Mouse (Mus musculus): Measurements from ENCODE around the gene Dhodh. TPM values are rescaled to one million over a fixed set of nuclear protein-coding genes. Genes with fewer than 3 reads are reported as not detected.

Dhodh gene
- total RNA-seq, 2 experiments from 2014 or later = 22.5 to 25.1 TPM

DNA sequence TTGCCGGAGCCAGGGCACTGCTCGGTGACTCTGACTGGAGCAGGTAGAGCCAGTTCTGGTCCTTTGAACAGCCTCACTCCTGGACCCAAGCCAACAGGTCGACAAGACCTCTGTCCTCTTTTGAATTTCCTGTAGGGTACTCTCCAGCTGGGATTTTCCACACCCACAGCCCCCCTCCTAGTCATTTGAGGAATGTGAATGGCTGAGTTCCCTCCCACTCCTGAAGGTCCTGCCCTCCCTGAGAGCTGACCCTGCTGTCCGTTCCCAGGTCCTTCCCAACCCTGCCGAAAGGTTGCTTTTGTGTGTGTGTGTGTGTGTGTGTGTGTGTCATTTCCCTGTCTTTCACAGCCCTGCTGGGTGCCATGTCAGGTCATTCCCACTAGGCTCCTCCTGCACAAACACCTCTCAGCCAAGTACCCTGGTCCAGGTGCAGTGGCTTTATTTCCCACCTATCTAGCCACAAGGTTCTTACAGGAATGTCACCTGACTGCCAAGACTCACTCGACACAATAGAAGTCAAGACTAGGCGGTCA, 21.4 kb downstream of the Dhodh start:
- DNase-seq (ENCODE audit: extremely low spot score in 1 of 2, low spot score in 1 of 2) = no peak

DNA sequence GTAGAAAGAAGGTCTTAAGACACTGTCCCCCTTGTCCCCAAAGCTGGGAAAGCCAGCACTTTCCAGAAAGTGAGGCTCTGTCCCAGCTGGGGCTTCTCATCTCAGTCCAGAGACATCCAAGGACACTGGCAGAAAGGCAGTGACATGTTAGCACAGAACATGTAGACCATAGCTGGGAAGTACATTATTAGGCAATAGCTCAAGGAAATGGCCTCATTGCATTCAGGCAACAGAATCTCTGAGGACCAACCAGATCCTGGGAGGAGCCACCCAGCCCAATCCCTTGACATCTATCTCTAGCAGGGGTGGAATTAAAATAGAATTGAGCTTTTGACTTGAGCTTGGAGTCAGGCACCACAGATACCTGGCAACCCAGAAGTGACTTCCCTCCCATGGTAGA, 22.8 kb downstream of the Dhodh start:
- DNase-seq (ENCODE audit: extremely low spot score in 1 of 2, low spot score in 1 of 2) = no peak

DNA sequence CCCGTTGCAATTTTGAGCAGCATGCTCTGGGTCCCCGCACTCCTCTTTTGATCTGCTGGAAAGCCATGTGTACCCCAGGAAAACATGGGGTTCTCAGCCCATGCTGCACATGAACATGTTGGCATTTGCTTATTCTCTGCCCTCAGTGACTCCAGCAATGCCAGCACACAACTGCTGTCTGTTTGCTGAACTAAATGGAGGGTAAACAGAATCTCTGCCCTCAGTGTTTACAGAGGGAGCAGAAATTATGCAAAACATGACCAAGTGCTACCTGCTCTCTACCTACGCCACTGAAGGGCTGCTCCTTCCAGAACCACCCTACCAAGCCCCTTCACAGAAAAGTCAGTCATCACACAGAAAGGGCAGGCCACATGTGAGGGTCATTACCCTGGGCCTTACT, 23.6 kb downstream of the Dhodh start:
- DNase-seq (ENCODE audit: extremely low spot score in 1 of 2, low spot score in 1 of 2) = no peak

- no peak for DNase-seq (ENCODE audit: extremely low spot score in 1 of 2, low spot score in 1 of 2)
Measured at GRCm38 (mm10) chr8:109584293-109584692, 24.2 kb downstream of the Dhodh start.

GRCm38 (mm10) chr8:109578900-109579301, 29.6 kb downstream of the Dhodh start, which contains the start of gene Hp:
Gene Hp (minus strand): TSS chr8:109579172.
- no peak for DNase-seq (ENCODE audit: extremely low spot score in 1 of 2, low spot score in 1 of 2)

DNA sequence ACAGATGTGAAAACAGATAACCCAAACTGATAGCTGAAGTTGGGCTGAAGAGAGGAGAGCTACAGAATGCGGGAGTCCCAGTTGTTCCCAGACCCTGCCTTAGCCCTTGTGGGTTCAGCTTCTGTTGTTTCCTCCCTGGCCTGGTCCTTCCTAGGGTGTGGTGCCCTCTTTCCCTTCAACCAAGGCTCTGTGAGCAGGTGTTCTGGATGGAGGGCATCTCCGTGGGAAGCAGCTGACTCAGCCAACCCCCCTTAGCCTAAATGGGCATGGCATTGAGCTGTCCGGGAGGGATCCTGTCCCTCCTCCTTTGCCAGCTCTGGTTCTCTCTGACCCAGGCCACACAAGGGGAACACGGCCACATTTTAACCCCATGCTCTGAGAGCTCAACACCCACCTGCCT, 32.2 kb downstream of the Dhodh start:
- DNase-seq (ENCODE audit: extremely low spot score in 1 of 2, low spot score in 1 of 2) = no peak

DNA sequence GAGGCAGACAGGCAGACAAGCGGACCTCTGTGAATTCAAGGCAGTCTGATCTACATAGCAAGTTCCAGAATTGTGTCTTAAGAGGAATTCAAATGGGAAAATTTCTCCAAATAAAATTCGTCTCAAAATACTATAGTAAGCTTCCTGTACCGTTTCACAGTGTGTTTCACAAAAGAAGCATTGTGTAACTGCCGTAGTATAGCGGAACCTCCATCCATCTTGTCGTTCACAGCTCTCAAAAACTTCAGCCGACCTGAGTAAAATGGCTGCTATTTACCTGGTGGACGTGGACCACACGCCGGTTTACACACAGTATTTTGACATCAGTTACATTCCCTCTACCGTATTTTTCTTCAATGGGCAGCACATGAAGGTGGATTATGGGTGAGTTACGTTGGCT, 37.3 kb downstream of the Dhodh start:
- DNase-seq (ENCODE audit: extremely low spot score in 1 of 2, low spot score in 1 of 2) = no peak

- DNase-seq (ENCODE audit: extremely low spot score in 1 of 2, low spot score in 1 of 2) = peak; percentile 94 to 97
Measured at GRCm38 (mm10) chr8:109565498-109566333, 42.8 kb downstream of the Dhodh start, which contains the start of the genes Dhx38 and Txnl4b. Gene Dhx38 (minus strand): TSS chr8:109565861. Gene Txnl4b (plus strand): TSS chr8:109565892.

DNA sequence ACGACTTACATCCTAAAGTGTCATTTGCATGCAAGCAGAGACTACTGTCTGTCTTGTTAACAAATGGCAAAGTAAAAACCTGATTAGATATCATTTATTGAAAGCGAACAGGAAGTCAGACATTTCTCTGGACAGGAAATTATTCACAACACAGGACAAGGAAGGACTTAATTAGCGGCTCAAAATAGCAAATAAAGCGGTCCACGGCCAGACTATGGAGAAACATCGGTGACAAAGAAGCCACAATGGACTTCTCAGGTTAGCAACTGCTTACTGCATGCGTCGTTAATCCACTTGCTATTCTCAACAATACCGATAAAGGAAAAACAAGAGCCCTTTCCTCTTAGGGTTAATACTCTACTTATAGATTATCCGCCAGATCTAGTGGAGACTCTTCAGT, 43.7 kb downstream of the Dhodh start:
- DNase-seq (ENCODE audit: extremely low spot score in 1 of 2, low spot score in 1 of 2) = no peak

GRCm38 (mm10) chr8:109563881-109564280, 44.6 kb downstream of the Dhodh start:
- DNase-seq (ENCODE audit: extremely low spot score in 1 of 2, low spot score in 1 of 2) = no peak

DNA sequence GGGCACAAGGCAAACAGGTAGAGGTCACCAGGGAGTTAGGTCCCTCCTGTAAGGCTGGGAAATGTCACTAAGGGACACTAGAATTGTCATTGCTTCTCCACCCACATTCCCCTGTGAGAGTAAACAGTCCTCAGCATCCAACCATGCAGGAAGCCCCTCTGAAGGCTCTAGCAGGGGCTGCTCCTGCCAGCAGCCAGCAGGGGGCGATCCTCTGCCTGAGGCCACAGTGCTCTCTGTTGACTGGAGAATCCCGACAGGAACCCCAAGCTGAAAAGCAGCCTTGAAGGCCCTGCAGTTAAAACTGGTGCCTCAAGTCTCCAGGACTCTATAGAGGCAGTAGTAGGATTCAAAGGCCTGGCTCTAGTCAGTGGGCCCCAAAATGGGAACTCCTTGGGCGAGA, 56.8 kb downstream of the Dhodh start:
- DNase-seq (ENCODE audit: extremely low spot score in 1 of 2, low spot score in 1 of 2) = peak in 1 of 2 experiments; percentile 24

DNA sequence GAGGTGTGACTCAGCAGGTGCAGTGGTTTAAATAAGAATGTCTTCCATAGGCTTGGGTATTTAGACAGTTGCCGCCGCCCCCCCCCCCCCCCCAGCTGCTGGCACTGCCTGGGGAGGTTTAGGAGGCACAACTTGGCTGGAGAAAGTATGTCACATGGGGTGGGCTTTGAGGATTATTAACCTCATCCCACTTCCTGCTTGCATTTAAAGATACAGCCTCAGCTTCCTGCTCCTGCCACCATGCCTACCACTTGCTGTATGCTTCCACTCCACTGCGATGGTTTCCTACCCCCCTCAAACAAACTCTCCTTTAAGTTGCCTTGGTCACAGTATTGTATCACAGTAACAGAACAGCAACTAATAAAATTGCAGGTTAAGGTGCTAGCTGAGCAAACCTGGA, 64.4 kb downstream of the Dhodh start:
- no peak for DNase-seq (ENCODE audit: extremely low spot score in 1 of 2, low spot score in 1 of 2)

GRCm38 (mm10) chr8:109542748-109543519, 65.5 kb downstream of the Dhodh start:
- no peak for DNase-seq (ENCODE audit: extremely low spot score in 1 of 2, low spot score in 1 of 2)

DNA sequence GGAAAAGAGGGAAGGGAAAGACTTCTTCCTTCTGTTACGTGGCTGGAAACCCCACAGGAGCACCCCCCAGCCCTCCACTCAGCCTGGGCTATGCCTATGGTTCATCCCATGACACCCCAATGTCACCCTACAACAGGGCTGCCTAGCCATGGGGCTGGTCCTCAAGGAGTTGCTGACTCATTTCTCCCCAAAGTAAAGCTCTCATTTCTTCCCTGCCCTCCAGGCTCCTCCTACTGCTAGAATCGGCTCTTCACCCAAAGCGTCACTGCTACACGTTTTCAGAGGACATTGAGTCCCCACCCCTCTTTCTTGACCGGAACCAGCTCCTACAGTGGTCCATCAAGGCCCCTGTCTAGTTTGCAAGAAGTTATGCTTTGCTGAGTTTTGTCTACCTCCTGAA, 66.3 kb downstream of the Dhodh start:
- DNase-seq (ENCODE audit: extremely low spot score in 1 of 2, low spot score in 1 of 2) = no peak

Other genes starting within 250 kb of the Dhodh start
- gene Pmfbp1, start 114.6 kb downstream of the Dhodh start, total RNA-seq (2021) = under 1 TPM; 0.10 to 0.14 TPM
- 10 to 100 TPM; 24.9 to 26.9 TPM for gene Dhx38, start 42.8 kb downstream of the Dhodh start, total RNA-seq (2021)
- 10 to 100 TPM; 14.9 to 16.2 TPM for gene Txnl4b, start 42.8 kb downstream of the Dhodh start, total RNA-seq (2021)
- not detected for gene Hp, start 29.5 kb downstream of the Dhodh start, total RNA-seq (2021)
- 1 to 10 TPM; 1.9 to 2.3 TPM for gene Pkd1l3, start 5.8 kb upstream of the Dhodh start, total RNA-seq (2021)
- 10 to 100 TPM; 84.7 to 86.4 TPM for gene Ist1, start 84.6 kb upstream of the Dhodh start, total RNA-seq (2021)
- 10 to 100 TPM; 45.3 to 47.3 TPM for gene Zfp821, start 96.9 kb upstream of the Dhodh start, total RNA-seq (2021)
- gene Atxn1l, start 129.1 kb upstream of the Dhodh start, total RNA-seq (2021) = 10 to 100 TPM; 38.7 to 45.0 TPM
- gene Ap1g1, start 169.9 kb upstream of the Dhodh start, total RNA-seq (2021) = 10 to 100 TPM; 83.0 to 92.1 TPM

Data from layer of hippocampus, postnatal 25 days (tissue).